21 mouse cellular contexts compared by ENCODE assay signal in the genomic region with DNA sequence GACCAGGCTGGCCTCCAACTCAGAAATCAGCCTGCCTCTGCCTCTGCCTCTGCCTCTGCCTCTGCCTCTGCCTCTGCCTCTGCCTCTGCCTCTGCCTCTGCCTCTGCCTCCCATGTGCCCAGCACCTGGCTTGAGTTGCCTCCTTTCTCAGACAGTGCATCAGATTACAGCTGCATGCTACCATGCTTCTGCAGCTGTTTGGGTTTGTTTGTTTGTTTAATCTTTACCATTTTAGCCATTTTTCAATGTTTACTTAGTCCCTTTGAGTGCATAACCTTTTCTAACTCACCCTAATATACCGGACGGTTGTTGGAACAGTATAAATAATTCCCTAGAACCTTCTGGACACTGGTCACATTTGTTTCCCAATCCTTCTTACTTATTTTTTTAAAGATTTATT. TPM values are rescaled to one million over a fixed set of nuclear protein-coding genes. Genes with fewer than 3 reads are reported as not detected.
"Had no signal": no experiment of that assay in that cellular context is flagged by ENCODE, and none has a peak within 500 bp of the region (broad histone marks: within the 10 kb centered on the region; RNA-seq: fewer than 3 reads in every experiment).

No protein-coding gene starts in this region.

- H3K27me3 ChIP-seq: neural tube, embryonic 15.5 days; stomach, embryonic 15.5 days had no signal

- ATAC-seq: midbrain, embryonic 13.5 days; midbrain, embryonic 15.5 days had no signal

- H3K9ac ChIP-seq: lung, embryonic 14.5 days; midbrain, embryonic 13.5 days; midbrain, embryonic 15.5 days; neural tube, embryonic 13.5 days; neural tube, embryonic 15.5 days; stomach, embryonic 15.5 days had no signal

- H3K27ac ChIP-seq: midbrain, embryonic 10.5 days; midbrain, embryonic 13.5 days; midbrain, embryonic 15.5 days; neural tube, embryonic 13.5 days; neural tube, embryonic 15.5 days; stomach, embryonic 15.5 days; stomach, postnatal 0 days had no signal

- H3K4me2 ChIP-seq: lung, embryonic 14.5 days; midbrain, embryonic 13.5 days; midbrain, embryonic 15.5 days; neural tube, embryonic 13.5 days; neural tube, embryonic 15.5 days; stomach, embryonic 15.5 days had no signal

- H3K9me3 ChIP-seq: midbrain, embryonic 10.5 days; midbrain, embryonic 13.5 days; midbrain, embryonic 15.5 days; neural tube, embryonic 13.5 days; neural tube, embryonic 15.5 days; stomach, embryonic 15.5 days had no signal

- H3K4me1 ChIP-seq: midbrain, embryonic 13.5 days; midbrain, embryonic 15.5 days; neural tube, embryonic 13.5 days; neural tube, embryonic 15.5 days had no signal

- DNase-seq: lung, embryonic 14.5 days; lung, postnatal 4 days; retina, postnatal 1 day; right cerebral cortex, adult 18-20 months; right cerebral cortex, postnatal 25 days; right cerebral cortex, postnatal 4 days; thymus, adult 2 months; thymus, postnatal 25 days; thymus, postnatal 4 days had no signal

- H3K36me3 ChIP-seq: midbrain, embryonic 10.5 days; midbrain, embryonic 13.5 days; midbrain, embryonic 15.5 days; neural tube, embryonic 13.5 days; neural tube, embryonic 15.5 days; stomach, embryonic 15.5 days had no signal

- H3K4me3 ChIP-seq: midbrain, embryonic 10.5 days; midbrain, embryonic 13.5 days; midbrain, embryonic 15.5 days; myocyte; neural tube, embryonic 13.5 days; neural tube, embryonic 15.5 days; stomach, embryonic 15.5 days had no signal

RNA-seq across cellular contexts. Expression of gene 1700001C19Rik, which starts 21.8 kb away (rescaled TPM):
- total RNA-seq: megakaryocyte, adult 5-6 weeks; megakaryocyte-erythroid progenitor cell, adult 5-6 weeks had no signal
- polyA plus RNA-seq: lung, embryonic 16.5 days; myocyte; spleen, adult 2 months had no signal

RNA-seq across cellular contexts. Expression of gene Guca1a, which starts 58.6 kb away (rescaled TPM):
- total RNA-seq: megakaryocyte-erythroid progenitor cell, adult 5-6 weeks had no signal
